Comparison of ENCODE assay signal across 7 mouse cellular contexts in the genomic region with DNA sequence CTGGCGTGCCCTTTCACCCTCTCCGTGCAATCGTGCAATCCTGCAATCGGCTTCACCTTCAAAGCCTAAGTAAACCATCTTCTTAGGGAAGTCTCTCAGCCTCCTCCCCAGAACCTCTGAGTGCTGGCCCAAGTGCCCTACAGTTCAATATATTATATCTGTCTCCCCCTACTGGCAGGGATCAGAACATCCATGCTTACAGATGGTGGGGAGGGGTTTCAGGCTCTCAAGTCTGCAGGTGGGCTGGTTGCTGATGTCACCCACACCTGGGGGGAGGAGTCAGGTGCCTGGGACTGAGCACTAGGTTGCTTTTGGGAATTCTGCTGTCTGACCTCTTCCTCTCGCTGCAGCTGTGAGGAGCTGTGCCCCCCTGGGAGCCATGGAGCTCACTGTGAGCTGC.
DNase-seq lines count a peak whose midpoint lies in the region; ATAC-seq lines count a peak whose summit lies in the region.

No protein-coding gene starts in this region.

- WGBS in liver, embryonic 13.5 days (ENCODE audit: insufficient replicate concordance), result 11% methylated on average over 5 of the region's 5 CpGs

- no peaks in the 10 kb centered on the region for H3K9me3 ChIP-seq in liver, embryonic 13.5 days (replicated peaks)

- no peak overlapping the region for H3K4me2 ChIP-seq in liver, embryonic 13.5 days

- H3K36me3 ChIP-seq in liver, embryonic 13.5 days, result no peaks in the 10 kb centered on the region

- DNase-seq in spleen, postnatal 10 days (ENCODE audit: low spot score in 2 of 2), result peak; percentile 14 to 31
- DNase-seq in spleen, adult 12 weeks (ENCODE audit: low spot score), result no peak
- peak; percentile 20 to 44 for DNase-seq in adrenal gland, postnatal 36 days
- peak; percentile 62 for DNase-seq in embryo, embryonic 9.5 days (ENCODE audit: extremely low spot score)
- peak; percentile 45 for DNase-seq in induced T-regulatory cell, adult 2 months (ENCODE audit: low read depth)
- peak; percentile 8 for DNase-seq in liver, embryonic 13.5 days
- peak; percentile 21 for DNase-seq in skeletal muscle tissue, adult 2 months (ENCODE audit: low read depth, low spot score)

- no peak overlapping the region for H3K27ac ChIP-seq in liver, embryonic 13.5 days

- no peak overlapping the region for H3K4me3 ChIP-seq in liver, embryonic 13.5 days (replicated peaks)

- ATAC-seq in liver, embryonic 13.5 days (ENCODE audit: low read depth), result no peak

- peaks cover 40% of the 10 kb centered on the region for H3K27me3 ChIP-seq in liver, embryonic 13.5 days

- peaks cover 10% of the 10 kb centered on the region for H3K4me1 ChIP-seq in liver, embryonic 13.5 days (replicated peaks)

- H3K9ac ChIP-seq in liver, embryonic 13.5 days, result no peak overlapping the region
